Mouse (Mus musculus): ENCODE data around the gene Arl15. TPM values are rescaled to one million over a fixed set of nuclear protein-coding genes. Genes with fewer than 3 reads are reported as not detected.

Gene Arl15
- polyA plus RNA-seq, 1 experiment from 2014 or later = 3.7 TPM

DNA sequence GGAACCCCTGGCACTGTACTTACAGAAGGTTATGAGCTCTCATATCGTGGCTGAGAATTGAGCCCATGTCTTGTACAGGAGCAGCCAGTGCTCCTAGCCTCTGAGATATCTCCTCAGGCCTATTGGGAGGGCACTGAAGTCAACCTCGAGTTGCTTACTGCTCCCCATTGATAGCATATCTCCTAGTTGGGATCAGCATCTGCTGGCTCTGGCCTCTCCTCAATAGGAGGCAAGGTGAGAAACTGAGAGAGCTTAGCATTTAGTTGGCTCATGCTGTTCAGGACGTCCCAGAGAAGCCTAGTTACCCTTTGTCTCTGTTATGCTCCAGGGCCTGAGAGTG is 49.0 kb downstream of the Arl15 start:
- WGBS = 69% methylated on average over 3 of the region's 3 CpGs
- no peak overlapping the region for H3K4me2 ChIP-seq (replicated peaks; ENCODE audit: low read depth)
- TF ChIP-seq EP300 (optimal IDR thresholded peaks at IDR 0.05) (no peak), CTCF (IDR thresholded peaks at IDR 0.05; ENCODE audit: low read depth) (no peak)
- ATAC-seq (ENCODE audit: low FRiP score, low TSS enrichment) = no peak
- H3K36me3 ChIP-seq (ENCODE audit: control insufficient read depth, insufficient read depth, low read length) = no peaks in the 10 kb centered on the region; the same call in 1 of the 2 replicates
- H3K9ac ChIP-seq (ENCODE audit: low read length) = no peak overlapping the region
- no peak overlapping the region for H3K4me3 ChIP-seq (ENCODE audit: low read depth, low read length)
- DNase-seq (ENCODE audit: low spot score) = no peak
- no peak overlapping the region for H3K27ac ChIP-seq (replicated peaks)
- no peaks in the 10 kb centered on the region for H3K27me3 ChIP-seq (ENCODE audit: control insufficient read depth, insufficient read depth, low read length)
- H3K4me1 ChIP-seq (replicated peaks; ENCODE audit: control insufficient read depth, insufficient read depth) = no peaks in the 10 kb centered on the region
- no peaks in the 10 kb centered on the region for H3K9me3 ChIP-seq (ENCODE audit: control insufficient read depth, low read length)

DNA sequence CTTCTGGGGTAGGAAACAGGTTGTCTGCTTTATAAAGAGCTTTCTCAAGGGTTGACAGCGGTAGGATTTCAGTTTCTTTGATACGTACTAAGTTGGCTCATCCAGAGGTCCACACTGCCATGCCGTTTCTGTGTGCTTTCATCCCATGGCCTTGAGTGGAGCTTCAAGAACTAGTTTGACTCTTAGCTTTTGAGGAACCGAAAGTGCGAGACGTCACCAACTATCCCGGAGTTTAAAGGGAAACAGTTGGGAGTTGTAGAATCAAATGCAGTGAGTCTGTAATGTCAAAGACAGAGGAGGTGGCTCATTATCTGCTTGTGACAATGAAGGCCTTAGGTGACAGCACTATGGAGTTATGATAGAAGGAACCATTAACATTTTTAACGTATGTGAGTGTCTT is 49.6 kb downstream of the Arl15 start:
- 94% methylated on average over 8 of the region's 8 CpGs for WGBS
- no peaks in the 10 kb centered on the region for H3K27me3 ChIP-seq (ENCODE audit: control insufficient read depth, insufficient read depth, low read length)
- no peak overlapping the region for H3K27ac ChIP-seq (replicated peaks)
- no peaks in the 10 kb centered on the region for H3K9me3 ChIP-seq (ENCODE audit: control insufficient read depth, low read length)
- TF ChIP-seq EP300 (optimal IDR thresholded peaks at IDR 0.05) (no peak), CTCF (IDR thresholded peaks at IDR 0.05; ENCODE audit: low read depth) (no peak)
- DNase-seq (ENCODE audit: low spot score) (no peak), ATAC-seq (ENCODE audit: low FRiP score, low TSS enrichment) (no peak)
- H3K4me3 ChIP-seq (ENCODE audit: low read depth, low read length) = no peak overlapping the region
- H3K4me2 ChIP-seq (replicated peaks; ENCODE audit: low read depth) = no peak overlapping the region
- H3K4me1 ChIP-seq (replicated peaks; ENCODE audit: control insufficient read depth, insufficient read depth) = no peaks in the 10 kb centered on the region
- no peaks in the 10 kb centered on the region; the same call in 1 of the 2 replicates for H3K36me3 ChIP-seq (ENCODE audit: control insufficient read depth, insufficient read depth, low read length)
- H3K9ac ChIP-seq (ENCODE audit: low read length) = no peak overlapping the region

DNA sequence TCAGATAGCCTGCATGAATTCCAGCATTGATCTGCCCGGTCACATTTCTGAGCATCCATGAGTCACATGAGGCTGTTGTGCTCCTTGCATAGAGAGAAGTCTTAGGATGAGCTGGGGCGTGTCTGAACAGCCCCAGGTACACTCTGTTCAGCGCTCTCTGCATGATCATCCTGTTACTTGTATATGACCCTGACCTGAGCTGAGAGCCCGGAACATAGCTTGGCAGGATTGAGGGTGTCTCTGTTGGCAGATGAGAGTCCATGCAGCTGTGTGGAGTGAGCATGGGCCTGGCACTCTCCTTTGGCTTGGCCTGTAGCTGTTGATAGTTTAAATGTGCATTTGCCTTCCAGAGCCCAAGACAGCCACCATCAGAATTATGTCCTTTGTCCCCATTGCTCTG is 50.4 kb downstream of the Arl15 start:
- Histone ChIP-seq H3K27ac (replicated peaks) (no peak overlapping the region), H3K4me2 (replicated peaks; ENCODE audit: low read depth) (no peak overlapping the region), H3K4me1 (replicated peaks; ENCODE audit: control insufficient read depth, insufficient read depth) (no peaks in the 10 kb centered on the region), H3K27me3 (ENCODE audit: control insufficient read depth, insufficient read depth, low read length) (no peaks in the 10 kb centered on the region), H3K9ac (ENCODE audit: low read length) (no peak overlapping the region), H3K36me3 (ENCODE audit: control insufficient read depth, insufficient read depth, low read length) (no peaks in the 10 kb centered on the region), H3K9me3 (ENCODE audit: control insufficient read depth, low read length) (no peaks in the 10 kb centered on the region), H3K4me3 (ENCODE audit: low read depth, low read length) (no peak overlapping the region)
- DNase-seq (ENCODE audit: low spot score) = no peak
- no peak for ATAC-seq (ENCODE audit: low FRiP score, low TSS enrichment)
- TF ChIP-seq CTCF (IDR thresholded peaks at IDR 0.05; ENCODE audit: low read depth) = no peak
- no peak for TF ChIP-seq EP300 (optimal IDR thresholded peaks at IDR 0.05)
- 69% methylated on average over 4 of the region's 4 CpGs for WGBS

DNA sequence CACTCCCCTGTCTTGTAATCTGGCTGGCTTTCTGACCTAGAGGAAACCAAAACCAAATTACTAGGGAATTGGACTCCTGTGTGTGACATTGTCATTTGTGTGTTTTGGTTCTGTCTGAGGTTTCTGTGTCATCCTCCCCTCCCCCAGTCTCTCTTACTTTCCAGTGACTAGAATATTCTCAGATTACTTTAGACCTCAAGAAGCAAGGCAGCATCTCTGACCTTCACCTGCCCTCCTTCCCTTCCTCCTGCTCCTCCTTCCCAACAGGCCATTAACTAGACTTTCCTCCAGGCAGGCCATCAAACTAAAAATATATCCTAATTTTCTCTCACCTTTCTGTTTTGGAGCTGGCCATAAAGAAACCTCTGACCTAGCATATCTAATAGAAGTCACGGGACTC is 50.9 kb downstream of the Arl15 start:
- no peaks in the 10 kb centered on the region for H3K9me3 ChIP-seq (ENCODE audit: control insufficient read depth, low read length)
- no peaks in the 10 kb centered on the region for H3K36me3 ChIP-seq (ENCODE audit: control insufficient read depth, insufficient read depth, low read length)
- no peaks in the 10 kb centered on the region for H3K27me3 ChIP-seq (ENCODE audit: control insufficient read depth, insufficient read depth, low read length)
- H3K27ac ChIP-seq (replicated peaks) = no peak overlapping the region
- H3K4me1 ChIP-seq (replicated peaks; ENCODE audit: control insufficient read depth, insufficient read depth) = no peaks in the 10 kb centered on the region
- no peak overlapping the region for H3K4me3 ChIP-seq (ENCODE audit: low read depth, low read length)
- DNase-seq (ENCODE audit: low spot score) (no peak), ATAC-seq (ENCODE audit: low FRiP score, low TSS enrichment) (no peak)
- whole genome bisulfite sequencing = 88% methylated on average over 1 of the region's 1 CpGs
- H3K4me2 ChIP-seq (replicated peaks; ENCODE audit: low read depth) = no peak overlapping the region
- no peak overlapping the region for H3K9ac ChIP-seq (ENCODE audit: low read length)
- no peak for TF ChIP-seq CTCF (IDR thresholded peaks at IDR 0.05; ENCODE audit: low read depth)
- TF ChIP-seq EP300 (optimal IDR thresholded peaks at IDR 0.05) = no peak

DNA sequence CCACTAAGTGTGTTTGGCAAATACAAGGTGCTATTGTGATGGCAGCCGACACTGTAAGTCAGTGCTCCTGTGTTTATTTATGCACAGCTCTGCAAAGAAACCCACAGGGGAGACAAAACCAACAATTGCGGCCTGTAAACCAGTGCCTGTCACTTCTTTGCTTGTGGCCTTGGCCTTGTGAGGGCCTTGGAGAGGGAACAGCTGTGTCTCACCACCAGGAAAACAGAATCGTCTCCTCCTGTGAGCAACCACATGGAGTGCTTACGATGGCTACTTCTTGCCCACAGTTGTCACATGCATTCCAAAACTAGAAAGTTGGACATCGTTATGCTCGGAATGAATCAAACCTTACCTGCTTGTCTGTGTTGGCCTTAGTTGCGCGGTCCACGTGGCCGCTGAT is 52.1 kb downstream of the Arl15 start:
- H3K27ac ChIP-seq (replicated peaks) = no peak overlapping the region
- WGBS = 72% methylated on average over 10 of the region's 10 CpGs
- no peak for TF ChIP-seq EP300 (optimal IDR thresholded peaks at IDR 0.05)
- TF ChIP-seq CTCF (IDR thresholded peaks at IDR 0.05; ENCODE audit: low read depth) = no peak

DNA sequence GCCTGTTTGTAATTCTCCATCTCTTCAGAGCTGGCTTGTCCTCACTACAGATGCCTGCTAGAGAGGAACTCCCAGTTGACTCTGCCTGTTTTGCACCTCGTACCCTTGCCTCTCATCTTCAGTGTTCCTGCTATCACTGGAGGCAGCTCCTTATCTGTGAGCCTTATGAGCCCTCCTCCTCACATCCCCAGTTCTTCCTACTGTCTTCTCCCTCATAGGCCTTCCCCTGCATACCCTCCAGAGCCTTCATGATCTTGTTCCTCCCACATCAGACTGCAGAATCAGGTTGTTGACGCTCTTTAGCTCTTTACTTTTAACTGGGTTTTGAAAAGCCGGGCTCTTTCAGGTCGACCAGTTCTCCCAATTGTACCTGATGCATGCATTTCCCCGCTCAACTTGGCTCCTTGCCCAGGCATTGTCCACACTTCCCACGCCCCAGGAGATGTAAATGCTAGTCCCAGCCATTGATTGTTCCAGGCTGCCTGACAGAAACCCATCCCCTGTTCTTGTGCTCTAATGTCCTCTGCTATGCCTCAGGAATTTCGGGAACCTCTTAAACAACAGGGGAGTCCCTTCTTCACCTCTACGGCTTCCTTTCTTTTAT is 56.2 kb downstream of the Arl15 start:
- Histone ChIP-seq H3K36me3 (ENCODE audit: control insufficient read depth, insufficient read depth, low read length) (no peaks in the 10 kb centered on the region), H3K4me2 (replicated peaks; ENCODE audit: low read depth) (no peak overlapping the region), H3K9ac (ENCODE audit: low read length) (no peak overlapping the region), H3K4me3 (ENCODE audit: low read depth, low read length) (no peak overlapping the region), H3K4me1 (replicated peaks; ENCODE audit: control insufficient read depth, insufficient read depth) (no peaks in the 10 kb centered on the region), H3K9me3 (ENCODE audit: control insufficient read depth, low read length) (no peaks in the 10 kb centered on the region), H3K27me3 (ENCODE audit: control insufficient read depth, insufficient read depth, low read length) (no peaks in the 10 kb centered on the region), H3K27ac (replicated peaks) (no peak overlapping the region)
- TF ChIP-seq CTCF (IDR thresholded peaks at IDR 0.05; ENCODE audit: low read depth) = no peak
- TF ChIP-seq EP300 (optimal IDR thresholded peaks at IDR 0.05) = no peak
- no peak for DNase-seq (ENCODE audit: low spot score)
- no peak; the same call in 1 of the 2 replicates for ATAC-seq (ENCODE audit: low FRiP score, low TSS enrichment)
- 71% methylated on average over 8 of the region's 8 CpGs for WGBS

More for the DNA sequence above, 52.1 kb downstream of the Arl15 start:
- DNase-seq (ENCODE audit: low spot score) (no peak), ATAC-seq (ENCODE audit: low FRiP score, low TSS enrichment) (no peak)
- no peak overlapping the region for H3K4me2 ChIP-seq (replicated peaks; ENCODE audit: low read depth)
- H3K4me3 ChIP-seq (ENCODE audit: low read depth, low read length) = no peak overlapping the region
- no peaks in the 10 kb centered on the region for H3K27me3 ChIP-seq (ENCODE audit: control insufficient read depth, insufficient read depth, low read length)
- no peaks in the 10 kb centered on the region for H3K4me1 ChIP-seq (replicated peaks; ENCODE audit: control insufficient read depth, insufficient read depth)
- no peaks in the 10 kb centered on the region for H3K9me3 ChIP-seq (ENCODE audit: control insufficient read depth, low read length)
- no peak overlapping the region for H3K9ac ChIP-seq (ENCODE audit: low read length)
- H3K36me3 ChIP-seq (ENCODE audit: control insufficient read depth, insufficient read depth, low read length) = no peaks in the 10 kb centered on the region
